Mouse (Mus musculus) 416B (cell line): ENCODE measurements around the gene Pde3a.
"Not testable (repeated sequence)": the region's sequence is repeated elsewhere in the genome, so short reads cannot be mapped to it uniquely, and the experiment has no call there.

Experiments
- DNase-seq: peaks from one replicate; pipeline ENCODE4 v3.0.0; 2011; ENCODE audit warnings: low read depth

The Pde3a gene

GRCm38 (mm10) chr6:141267888-141268570 is 19.0 kb downstream of the Pde3a start:
- no peak for DNase-seq

- no peak for DNase-seq
These were observed 19.8 kb downstream of the Pde3a start for GRCm38 (mm10) chr6:141268871-141269270.

GRCm38 (mm10) chr6:141271133-141271532 is 22.1 kb downstream of the Pde3a start:
- DNase-seq = no peak

GRCm38 (mm10) chr6:141271579-141271978 is 22.5 kb downstream of the Pde3a start:
- DNase-seq = no peak

DNA sequence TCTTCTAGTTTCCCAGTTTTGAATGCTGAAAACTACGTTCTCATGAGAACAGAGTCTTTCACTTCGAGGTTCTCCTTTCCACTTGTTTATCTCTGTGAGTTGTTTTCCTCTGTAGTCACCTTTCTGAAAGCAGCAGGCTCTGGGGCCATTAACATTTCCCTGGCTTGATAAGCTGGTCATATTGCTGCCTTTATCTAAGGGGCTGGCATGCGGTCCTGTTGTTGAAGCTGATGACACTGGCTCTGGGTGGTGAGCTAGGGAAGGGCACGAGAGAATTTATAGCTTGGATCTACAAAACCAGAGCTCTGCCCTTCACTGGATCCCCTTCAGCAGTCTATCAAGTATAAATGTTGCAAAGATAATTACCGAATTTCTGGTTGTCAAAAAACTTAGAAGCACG is 24.6 kb downstream of the Pde3a start:
- DNase-seq = no peak

- no peak for DNase-seq
These were observed 32.6 kb downstream of the Pde3a start for GRCm38 (mm10) chr6:141281685-141282084.

DNA sequence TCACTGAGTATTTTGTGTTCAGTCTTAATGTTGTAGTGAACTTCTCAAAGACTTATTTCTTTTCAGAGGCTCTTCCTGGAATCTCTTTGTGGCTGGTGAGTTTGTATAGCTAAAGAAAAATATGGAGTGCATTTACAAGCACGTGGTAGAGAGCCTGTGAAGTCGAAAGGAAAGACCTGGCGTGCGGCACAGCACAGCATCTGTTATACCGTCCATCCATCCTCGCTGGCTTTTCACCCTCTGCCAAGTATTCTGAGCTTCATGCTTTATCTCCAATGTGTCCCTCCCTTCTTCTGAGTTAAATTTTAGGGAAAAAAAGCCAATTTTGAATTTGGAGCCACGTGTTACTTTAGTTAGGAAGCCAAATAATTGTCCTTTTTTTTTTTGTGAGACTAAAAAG is 33.7 kb downstream of the Pde3a start:
- DNase-seq = no peak

- no peak for DNase-seq
These were observed 42.1 kb downstream of the Pde3a start for GRCm38 (mm10) chr6:141291195-141291594.

- no peak for DNase-seq
These were observed 43.9 kb downstream of the Pde3a start for GRCm38 (mm10) chr6:141292826-141293459.

DNA sequence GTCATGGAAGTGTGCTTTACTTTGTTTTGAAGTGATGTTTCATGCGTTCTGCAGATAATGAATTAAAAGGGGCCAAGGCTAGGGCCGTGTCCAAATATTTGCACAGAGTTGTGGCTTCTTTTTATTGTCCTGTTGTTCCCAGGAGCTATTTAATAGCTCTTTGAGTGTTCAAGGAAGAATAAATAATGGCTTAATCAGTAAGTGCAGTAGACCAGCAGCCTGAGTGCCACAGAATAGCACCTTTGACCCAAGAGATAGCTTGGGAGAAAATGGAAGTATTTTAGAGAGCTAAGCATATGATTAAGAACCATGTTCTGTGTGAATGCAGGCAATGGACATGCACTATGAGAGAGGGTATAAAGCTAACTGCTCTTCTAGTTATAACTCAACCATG is 44.4 kb downstream of the Pde3a start:
- no peak for DNase-seq

DNA sequence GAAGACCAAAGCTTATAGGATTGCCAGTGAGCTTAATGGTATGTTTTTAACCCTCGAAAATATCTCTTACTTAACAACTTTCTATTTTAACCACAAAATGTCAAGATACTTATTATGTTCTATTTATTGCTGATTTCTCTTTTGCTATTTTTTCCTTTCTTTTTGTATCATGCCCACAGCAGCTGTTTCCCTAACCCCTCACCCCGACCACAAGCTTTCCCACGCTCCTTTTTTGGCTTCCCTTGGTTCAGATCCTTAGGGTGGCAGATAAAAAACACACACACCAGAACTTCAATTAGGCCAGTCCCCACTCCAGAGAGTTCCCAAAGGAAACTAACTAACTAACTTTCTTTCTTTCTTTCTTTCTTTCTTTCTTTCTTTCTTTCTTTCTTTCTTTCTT is 46.2 kb downstream of the Pde3a start:
- no peak for DNase-seq

GRCm38 (mm10) chr6:141301750-141302748 is 53.0 kb downstream of the Pde3a start:
- DNase-seq = no peak

DNA sequence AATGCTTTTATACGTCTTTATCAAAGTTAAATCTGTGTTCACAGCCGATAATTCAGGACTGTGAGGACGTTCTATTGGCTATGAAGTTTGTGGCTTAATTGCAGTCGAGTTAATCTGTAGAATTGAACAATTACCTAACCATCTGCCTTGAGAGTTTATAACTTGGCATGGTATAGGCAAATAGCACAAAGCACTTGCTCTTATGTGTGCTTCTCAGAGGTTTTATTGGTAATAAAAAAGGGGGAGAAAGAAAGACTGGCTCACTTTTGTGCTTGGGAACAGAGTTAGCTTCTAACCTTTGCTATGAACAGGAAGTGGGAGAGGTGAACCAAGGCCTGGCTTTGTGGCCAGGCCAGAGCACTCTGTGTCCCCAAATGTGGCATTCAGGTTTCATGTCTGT is 53.8 kb downstream of the Pde3a start:
- DNase-seq = no peak

DNA sequence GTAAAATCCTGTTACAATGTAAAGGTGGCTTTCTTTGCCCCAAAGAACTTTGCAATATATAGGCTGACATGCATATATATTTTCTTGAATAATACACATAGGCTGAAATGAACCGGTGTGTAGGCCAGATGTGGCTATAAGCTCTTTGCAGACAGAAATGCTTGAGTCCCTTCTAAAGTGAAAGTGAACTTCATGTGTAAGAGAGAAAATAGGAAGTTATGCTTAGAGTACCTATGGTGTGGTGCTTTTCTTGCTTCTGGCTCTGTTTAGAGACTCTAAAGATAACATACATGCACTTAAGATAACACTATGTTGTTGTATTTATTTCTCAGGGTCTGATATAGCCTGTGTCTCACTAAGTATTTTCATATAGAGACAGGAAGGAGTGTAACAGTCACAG is 58.3 kb downstream of the Pde3a start:
- DNase-seq = no peak

DNA sequence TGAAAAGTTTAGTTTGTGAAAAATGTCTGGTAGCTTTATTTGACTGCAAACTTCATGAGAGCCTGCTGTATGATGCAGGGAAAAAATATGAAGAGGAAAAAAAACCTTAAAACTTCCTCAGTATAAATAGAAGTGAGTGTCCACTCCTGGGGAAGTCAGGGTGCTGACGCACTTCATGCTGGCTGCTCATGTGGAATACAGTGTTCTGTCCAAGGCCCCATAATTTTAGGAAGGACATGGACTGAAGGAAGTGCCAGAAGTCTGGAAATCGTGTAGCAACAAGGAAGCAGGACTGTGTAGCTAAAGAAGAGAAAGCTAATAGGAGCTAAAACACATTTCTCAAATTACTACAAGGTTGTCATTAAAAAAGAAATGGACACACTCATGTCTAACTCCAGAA is 59.4 kb downstream of the Pde3a start:
- no peak for DNase-seq

DNA sequence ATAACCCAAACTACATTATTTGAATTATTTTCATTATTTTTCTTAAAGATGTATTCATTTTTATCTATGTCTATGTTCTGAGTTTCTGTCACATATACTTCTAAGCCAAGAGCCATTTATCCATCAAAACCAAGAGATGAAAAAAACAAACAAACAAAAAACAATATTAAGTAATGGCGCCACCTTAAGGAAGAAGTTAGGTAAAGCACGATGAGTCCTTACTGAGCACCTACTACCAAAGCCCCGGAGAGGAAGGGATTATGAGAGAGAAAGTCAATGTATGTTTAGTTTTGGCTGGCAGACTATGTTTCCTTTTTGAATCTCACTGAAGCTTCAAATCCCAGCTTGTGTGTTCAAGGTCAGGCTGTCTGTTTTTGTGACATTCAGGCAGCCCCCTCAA is 60.8 kb downstream of the Pde3a start:
- peak; percentile 14 for DNase-seq

GRCm38 (mm10) chr6:141310351-141310750 is 61.3 kb downstream of the Pde3a start:
- no peak for DNase-seq

GRCm38 (mm10) chr6:141311615-141312014 is 62.5 kb downstream of the Pde3a start:
- no peak for DNase-seq

- DNase-seq = no peak
These were observed 64.0 kb downstream of the Pde3a start for GRCm38 (mm10) chr6:141313112-141313511.

- no peak for DNase-seq
These were observed 69.4 kb downstream of the Pde3a start for GRCm38 (mm10) chr6:141318440-141318839.

DNA sequence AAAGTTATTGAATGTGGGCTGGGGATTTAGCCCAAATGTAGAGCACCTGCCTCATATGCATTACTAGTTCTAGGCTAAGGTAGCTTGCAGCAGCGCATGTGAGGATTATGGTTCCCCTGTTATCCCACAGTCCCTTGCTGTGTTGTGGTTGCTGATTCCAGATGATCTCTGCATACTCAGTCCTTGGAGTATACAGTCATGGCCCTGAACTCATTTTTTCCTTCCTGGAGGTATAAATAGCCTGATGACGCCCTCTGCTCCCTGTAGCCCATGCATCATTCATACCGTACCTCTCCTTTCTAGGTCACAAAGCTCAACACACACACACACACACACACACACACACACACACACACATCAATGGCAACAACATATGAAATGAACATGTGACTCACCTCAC is 72.2 kb downstream of the Pde3a start:
- no peak for DNase-seq

DNA sequence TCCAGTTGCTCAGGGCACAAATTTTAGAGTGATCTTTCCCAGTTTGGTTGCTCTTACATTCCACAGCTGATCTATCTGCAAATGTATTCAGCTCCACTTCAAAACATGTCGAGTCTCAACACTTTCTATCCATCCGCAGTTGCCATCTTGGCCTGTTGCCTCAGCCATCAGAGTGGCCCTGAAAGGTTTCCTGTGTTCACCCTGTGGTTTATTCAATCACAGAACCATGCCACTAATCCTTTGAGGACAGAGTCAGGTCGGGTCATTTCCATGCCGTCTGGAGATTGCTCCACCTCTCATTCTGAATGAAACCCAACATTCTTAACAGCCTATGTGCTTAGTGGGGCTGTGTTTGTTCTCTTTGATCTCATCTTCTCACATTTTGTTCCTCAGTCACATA is 73.9 kb downstream of the Pde3a start:
- DNase-seq = no peak

DNA sequence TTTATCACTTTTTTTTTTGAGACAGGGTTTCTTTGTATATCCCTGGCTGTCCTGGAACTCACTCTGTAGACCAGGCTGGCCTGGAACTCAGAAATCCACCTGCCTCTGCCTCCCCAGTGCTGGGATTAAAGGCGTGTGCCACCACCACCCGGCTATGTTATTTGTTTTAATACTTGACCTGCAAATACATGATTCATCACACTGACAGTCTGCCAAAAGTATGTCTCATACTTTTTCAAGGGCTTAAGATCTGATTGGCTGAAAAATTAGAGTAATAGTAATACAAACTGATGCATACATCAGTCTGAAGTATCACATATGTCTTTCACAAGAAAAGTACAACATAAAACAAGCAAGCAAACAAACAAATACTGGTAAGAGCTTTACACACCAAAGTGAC is 78.1 kb downstream of the Pde3a start:
- DNase-seq = not testable (repeated sequence)
